Mouse (Mus musculus): ENCODE data around the gene Itpkc.

The Itpkc gene

DNA sequence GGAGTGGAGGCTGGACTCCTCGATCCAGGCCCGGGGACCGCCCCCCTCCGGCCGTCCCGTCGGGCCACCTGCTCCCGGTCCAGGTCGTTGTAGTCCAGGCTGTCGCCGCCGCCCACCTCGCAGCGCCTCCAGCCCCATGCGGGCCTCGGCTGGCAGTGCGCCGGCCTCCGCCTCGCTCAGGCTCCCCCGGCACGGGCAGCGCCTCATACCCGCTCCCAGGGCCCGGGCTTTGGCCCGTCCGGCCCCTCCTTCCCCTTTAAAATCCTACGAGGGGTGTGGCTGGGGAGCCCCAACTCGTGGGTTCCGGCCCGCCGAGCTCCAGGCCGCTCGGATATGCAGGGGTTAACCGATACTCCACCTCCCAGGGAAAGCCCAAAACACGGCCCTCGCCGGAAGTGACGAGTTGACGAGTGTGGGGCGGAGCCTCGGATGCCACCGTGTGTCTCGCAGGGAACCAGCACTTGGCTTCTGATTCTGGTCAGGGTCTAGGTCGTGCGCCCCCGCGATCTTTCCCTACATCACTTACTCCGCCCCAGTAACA is at the start of gene Itpkc:
Itpkc (minus strand) TSS at position 381 of the 541 bp plus-strand sequence.
- WGBS: under 1% methylated on average over 49 of the region's 49 CpGs

DNA sequence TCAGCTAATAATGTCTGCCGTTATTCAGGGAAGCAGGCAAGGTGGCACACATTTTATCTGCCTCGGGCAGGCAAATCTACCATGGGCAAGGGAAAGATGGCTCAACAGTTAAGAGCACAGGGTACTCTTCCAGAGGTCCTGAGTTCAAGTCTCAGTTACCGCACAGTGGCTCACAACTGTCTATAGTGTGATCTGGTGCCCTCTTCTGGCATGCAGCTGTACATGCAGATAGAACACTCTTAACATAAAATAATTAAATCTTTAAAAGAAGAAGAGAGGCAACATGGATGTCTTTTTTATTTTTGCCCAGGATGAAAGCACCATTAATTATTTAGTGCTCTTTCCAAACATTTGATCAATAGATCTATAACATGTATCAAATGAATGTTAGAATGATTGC is 48.7 kb upstream of the Itpkc start:
- WGBS: 82% methylated on average over 3 of the region's 3 CpGs

DNA sequence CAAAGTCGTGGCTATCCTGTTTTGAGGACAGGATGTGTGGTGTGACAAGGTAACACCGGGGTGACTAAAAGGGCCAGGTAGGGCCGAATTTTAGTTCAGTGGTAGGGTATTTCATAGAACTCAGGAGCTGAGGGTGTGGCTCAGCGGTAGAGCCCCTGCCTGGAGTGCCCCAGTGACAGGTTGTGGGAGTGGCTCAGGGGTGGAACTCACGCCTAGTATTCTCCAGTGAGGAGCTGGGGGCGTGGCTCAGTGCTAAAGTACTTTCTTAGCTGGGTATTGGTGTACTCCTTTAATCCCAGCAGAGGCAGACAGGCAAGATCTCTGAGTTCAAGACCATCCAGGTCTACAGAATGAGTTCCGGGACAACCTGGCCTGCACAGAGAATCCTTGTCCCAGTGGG is 47.6 kb upstream of the Itpkc start:
- WGBS: 69% methylated on average over 7 of the region's 7 CpGs

DNA sequence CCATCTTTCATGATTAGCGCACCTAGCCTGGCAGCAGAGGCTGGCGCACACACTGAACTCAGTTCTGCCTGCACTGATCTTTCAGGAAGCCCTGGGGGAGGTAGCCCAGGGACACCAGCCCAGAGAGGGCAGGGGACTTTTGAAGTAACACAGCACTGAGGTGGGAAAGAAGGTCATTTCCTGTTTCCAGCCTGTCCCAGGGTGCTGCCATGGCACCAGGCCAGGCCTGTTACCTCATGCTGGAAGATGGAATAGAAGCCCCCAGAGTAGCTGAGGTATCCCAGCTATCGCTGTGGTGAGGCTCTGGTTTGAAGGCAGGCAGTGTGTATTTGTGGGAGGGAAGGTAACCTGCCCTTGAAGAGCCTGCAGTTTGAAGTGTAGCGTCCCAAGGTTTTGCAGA is 46.5 kb upstream of the Itpkc start:
- WGBS: 78% methylated on average over 4 of the region's 4 CpGs

DNA sequence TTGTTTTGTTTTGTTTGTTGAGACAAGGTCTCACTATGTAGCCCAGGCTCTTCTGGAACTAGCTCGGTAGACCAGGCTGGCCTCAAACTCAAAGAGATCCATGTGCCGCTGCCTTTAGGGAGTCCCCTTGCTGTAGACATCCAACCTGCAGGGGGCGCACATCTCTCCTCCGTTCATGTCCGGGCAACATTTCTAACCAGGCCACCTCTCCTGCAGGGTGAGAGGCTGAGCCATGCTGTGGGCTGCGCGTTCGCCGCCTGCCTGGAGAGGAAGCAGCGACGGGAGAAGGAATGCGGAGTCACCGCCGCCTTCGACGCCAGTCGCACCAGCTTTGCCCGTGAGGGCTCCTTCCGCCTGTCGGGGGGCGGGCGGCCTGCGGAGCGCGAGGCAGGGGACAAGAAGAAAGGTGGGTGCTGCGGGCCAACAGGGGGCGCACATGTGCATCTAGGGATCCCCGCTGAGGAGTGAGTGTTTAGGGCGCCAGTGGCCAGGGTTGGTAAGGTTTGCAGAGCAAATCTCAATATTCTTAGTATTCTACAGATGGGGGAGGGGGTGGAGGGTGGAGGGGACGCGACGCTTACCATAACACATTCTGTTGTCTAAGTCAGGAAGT is 45.4 kb upstream of the Itpkc start:
- WGBS: 61% methylated on average over 32 of the region's 32 CpGs

DNA sequence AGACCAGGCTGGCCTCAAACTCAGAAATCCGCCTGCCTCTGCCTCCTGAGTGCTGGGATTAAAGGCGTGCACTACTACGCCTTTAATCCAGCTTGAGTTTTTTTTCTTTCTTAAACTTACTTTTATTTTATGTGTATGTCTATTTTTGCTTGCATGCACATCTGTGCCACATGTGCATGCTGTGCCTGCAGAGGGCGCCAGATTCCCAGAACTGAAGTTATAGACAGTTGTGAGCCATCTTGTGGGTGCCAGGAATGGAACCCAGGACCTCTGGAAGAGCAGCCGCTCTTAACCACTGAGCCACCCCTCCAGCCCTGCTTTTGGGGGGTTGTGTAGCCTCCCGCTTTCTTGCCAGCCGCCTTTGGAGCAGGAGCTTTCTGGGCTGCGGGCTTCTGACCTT is 43.0 kb upstream of the Itpkc start:
- 90% methylated on average over 8 of the region's 8 CpGs for WGBS

DNA sequence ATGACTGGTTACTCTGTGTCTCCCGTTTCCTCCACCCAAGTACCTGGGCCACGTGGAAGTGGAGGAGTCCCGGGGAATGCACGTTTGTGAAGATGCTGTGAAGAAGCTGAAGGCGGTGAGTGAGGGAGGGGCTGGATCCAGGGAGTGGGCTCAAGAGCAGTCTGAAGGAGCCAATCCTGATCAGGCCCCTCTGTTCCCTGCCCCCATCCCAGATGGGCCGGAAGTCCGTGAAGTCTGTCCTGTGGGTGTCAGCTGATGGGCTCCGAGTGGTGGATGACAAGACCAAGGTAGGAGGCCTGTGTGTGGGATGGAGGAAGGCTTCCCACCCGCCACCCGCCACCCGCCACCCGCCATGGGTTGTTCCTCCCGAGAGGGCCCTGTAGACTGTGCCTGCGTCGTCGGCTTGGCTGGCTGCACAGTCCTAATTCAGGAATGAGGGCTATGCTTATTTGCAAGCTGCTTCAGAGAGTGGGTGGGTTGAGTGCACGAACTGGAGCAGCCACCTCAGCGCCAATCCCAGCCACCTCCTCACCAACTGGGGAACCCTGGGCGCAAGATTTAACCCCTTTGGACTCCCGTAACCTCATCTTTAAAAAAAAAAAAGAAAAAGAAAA is 38.2 kb upstream of the Itpkc start:
- WGBS: 45% methylated on average over 20 of the region's 20 CpGs

DNA sequence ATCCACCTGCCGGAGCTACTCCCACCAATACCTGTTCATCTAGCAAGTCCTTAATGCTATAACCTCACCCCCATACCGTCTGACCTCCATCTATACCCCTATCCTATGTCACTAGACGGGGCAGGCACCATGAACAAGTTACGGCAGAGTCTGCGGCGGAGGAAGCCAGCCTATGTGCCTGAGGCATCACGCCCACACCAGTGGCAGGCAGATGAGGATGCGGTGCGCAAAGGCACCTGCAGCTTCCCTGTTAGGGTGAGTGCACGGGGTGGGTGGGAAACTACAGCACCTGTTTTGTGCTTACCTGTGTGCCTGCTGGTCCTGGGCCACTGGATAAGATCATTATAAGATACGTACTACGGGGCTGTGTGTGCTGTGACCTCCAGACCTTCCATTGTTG is 36.3 kb upstream of the Itpkc start:
- 79% methylated on average over 12 of the region's 12 CpGs for WGBS

DNA sequence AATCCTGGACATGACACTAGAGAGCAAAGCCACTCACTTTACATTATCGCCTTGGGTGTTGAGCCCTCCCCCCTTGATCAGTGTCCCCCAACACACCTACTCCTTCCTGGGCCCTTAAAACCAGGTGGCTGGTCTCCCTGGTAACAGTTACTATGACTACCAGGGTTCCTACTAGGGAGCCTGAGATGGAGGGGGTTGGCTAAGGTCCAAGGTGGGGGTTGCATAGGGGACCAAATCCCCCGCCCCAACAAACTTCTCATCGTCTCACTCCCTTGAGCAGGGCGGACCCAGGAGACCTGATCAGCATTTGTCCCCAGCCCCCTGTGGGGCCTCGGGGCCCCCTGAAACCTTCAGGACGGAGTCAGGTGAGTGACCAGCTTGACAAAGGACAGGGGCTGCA is 33.4 kb upstream of the Itpkc start:
- 61% methylated on average over 6 of the region's 6 CpGs for WGBS

DNA sequence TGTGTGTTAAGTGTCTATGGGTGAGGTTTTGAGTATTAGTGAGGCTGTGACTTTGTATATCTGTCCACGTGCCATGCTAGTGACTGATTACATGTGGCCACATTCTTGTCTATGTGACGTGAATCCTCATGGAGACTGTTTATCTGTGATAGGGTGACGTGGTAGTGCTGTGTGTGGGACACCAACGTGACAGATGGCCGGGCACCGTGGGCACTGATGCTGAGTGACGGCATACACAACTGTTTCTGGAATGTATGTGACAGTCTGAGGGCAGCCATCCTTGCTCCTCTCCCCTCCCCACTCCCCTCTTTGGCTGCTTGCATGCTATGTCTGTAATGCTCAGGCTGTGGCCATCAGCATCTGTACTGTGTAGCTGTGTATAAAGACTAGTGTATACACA is 32.4 kb upstream of the Itpkc start:
- 34% methylated on average over 7 of the region's 7 CpGs for WGBS

DNA sequence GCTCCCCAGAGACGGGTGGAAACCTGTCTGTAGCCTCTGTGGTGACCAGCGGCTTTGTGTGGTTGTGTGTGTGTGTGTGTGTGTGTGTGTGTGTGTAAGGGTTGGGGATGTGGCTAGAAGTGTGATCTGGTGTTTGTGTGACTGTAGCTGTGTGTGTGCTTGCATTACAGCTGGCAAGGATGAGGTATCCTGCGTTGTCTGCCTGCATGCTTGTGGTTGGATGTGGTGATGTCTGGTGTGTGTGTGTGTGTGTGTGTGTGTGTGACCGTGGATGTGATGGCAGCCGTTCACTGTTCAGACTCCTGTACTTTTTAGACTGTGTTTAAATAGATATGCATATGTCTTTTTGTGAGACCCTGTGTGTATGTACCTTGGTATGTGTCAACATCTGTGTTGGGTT is 31.3 kb upstream of the Itpkc start:
- 10% methylated on average over 5 of the region's 5 CpGs for WGBS

DNA sequence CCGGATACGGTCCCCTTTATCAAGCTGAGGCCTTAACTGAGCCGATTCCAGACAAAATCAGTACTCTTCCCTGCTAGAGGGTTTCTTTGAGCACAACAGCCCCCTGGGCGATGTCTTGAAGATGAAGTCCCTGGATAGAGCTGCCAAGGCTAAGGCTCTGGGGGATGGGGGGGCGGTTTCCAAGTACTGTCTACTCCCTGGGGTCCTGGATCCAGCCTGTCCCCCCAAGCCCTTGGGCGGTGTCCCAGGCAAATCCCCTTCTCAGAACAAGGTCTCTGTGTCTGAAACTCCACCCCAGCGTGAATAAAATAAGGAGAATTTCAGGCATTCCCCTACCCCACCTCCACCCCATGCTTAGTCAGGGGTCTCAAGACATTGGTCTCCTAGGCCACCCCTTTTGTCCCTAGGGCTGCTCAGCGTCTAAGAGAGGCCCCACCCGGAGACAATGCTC is 30.8 kb upstream of the Itpkc start:
- WGBS: 5% methylated on average over 9 of the region's 9 CpGs

DNA sequence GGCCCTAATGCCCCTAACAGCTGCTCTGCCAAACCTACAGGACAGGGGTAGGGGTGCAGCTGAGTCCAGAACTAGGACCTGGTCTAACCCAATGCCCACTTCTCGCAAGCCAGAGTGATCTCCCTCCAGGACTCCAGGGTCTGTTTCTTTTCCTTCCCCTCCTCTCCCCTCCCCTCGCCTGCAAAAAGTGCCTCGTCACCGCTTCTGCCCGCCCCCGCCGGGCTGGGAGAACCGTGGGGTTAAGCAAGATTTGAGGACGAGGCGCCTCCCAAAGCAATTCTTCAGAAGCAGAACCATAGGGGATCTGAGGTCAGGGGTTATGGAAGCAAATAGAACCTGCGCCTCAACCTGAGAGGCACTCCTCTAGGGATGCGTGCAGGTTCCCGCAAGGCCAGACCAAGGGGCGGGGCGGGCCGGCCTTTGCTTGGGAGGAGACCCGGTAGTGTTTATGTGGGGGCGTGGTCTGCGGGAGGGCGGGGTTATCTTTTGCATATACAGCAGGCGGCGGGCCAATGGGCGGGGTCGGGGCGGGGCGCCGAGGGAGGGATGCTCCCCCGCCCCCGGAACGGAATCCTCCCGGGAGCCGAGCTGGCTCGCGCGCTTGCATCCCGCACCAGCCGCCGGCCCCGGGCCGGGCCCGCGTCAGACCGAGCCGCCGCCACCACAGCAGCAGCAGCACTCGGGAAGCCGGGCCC is 29.9 kb upstream of the Itpkc start, which contains the start of gene Numbl:
Numbl (plus strand) TSS at position 229 of the 695 bp plus-strand sequence.
- WGBS: under 1% methylated on average over 47 of the region's 47 CpGs

DNA sequence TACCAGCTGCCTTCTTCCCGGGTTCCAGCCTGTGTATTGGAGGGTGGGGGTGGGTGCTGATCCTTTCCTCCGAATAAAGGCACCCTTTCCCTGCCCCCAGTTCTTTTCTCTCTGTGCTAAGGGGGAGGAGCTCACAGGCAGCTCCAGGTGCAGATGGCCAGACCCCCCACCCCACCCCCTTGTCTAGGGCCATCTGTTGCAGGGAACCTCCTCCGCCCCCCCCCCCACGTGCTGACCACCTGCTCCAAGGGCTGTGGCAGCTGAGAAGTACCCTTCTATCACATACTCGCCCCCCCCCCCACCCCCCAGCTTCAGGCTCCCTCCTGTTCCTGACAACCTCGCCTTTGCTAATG is 29.4 kb upstream of the Itpkc start:
- 7% methylated on average over 5 of the region's 6 CpGs for WGBS

DNA sequence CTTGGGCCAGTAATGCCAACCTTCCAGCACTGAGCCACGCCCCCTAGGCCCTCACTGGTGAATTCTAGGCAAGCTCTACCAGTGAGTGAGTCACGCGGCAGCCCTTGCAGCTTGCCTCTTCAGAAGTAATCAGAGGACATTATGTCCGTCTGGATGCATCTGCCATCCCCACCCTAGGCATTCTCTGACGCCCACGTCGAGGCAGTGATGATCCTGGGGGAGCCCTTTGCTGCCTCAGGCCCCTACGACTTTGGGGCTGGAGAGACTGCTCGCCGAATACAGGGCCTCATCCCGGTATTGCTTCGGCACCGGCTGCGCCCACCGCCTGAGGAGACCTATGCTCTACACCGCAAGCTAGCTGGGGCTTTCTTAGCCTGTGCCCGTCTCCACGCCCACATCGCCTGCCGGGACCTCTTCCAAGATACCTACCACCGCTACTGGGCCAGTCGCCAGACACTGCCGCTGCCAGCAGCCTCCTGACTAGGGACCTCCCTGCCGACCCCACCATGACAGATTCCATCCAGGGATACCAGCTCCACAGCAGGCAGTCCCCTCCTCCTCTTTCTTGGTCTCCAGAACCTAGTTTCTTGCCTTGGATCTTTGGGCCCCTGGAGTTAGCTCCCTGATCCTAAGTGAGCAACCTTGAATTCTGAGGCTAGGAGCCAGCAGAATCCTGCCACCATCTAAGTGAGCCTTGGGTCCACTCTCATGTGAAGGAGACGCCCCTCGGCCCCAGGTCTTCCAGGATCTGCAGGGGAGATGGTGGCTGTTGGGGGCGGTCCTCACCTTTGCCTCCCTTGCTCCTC is 28.8 kb upstream of the Itpkc start:
- WGBS: 13% methylated on average over 27 of the region's 27 CpGs

DNA sequence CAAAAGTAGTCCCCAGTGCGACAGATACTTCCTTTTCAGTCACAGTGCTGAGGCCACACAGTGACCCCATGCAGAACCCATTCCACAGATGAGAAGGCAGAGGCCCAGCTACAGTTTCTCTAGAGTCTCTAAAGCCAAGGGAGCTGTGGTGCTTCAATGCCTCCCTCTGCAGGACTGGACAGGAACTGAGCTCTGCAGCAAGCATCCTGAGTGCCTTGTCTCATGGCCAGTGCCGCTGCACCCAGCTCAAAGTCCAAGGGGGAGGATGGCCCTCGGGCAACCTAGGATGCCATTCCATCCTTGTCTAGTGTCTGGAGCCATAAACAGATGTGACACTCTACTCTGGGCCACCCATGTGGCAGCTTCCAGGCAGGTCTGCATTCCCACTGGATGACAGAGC is 27.3 kb upstream of the Itpkc start:
- WGBS: 85% methylated on average over 3 of the region's 3 CpGs

DNA sequence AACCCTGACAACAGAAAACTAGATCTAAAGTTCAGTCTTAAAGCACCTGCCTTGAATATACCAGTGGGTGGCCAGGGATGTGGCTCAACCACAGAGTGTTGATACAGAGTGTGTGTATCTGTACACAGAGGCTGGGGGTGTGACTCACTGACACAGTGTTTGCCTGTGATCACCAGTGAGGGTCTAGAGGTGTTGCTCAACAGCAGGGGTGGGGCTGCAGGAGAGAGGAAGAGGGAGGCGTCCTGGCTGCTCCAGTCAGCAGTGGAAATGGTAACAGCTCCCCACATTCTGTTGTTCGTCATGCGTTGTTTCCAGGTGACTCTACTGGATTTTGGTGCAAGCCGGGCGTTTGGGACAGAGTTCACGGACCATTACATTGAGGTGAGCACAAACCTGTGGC is 23.5 kb upstream of the Itpkc start:
- 91% methylated on average over 6 of the region's 6 CpGs for WGBS

DNA sequence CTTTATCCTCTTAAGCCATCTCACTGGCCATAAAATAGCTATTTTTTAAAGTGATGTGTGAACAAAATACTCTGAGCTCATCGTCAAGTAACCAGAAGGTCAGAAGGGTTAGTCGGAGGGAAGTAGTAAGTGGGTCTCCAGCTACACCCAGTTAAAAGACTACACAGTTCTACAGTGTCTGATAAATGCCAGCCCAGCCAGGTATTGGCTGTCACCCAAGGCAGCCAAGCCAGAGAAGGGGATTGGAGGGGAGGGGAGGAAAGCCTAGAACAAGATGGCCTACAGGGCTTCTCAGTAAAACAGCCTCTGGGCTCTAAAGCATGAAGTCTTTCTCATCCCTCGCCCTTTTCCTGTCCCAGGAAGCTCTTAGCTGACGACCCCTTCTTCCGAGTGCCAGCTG is 21.5 kb upstream of the Itpkc start:
- WGBS: 73% methylated on average over 5 of the region's 5 CpGs

DNA sequence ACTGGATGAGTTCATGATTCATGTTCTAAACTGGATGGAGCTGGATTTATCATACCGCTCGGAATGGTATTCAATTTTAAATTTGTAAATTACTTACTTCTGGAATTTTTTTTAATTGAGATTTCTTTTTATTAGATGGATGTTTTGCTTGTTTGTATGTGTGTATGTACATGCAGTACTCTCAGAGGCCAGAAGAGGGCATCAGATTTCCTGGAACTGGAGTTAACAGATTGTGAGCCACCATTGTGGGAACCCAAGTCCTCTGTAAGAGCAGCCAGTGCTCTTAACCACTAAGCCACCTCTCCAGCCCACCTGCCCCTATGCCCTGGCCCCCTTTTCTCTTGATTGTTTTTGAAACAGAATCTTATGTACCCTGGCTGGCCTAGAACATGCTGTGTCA is 20.7 kb upstream of the Itpkc start:
- WGBS: 93% methylated on average over 2 of the region's 2 CpGs

DNA sequence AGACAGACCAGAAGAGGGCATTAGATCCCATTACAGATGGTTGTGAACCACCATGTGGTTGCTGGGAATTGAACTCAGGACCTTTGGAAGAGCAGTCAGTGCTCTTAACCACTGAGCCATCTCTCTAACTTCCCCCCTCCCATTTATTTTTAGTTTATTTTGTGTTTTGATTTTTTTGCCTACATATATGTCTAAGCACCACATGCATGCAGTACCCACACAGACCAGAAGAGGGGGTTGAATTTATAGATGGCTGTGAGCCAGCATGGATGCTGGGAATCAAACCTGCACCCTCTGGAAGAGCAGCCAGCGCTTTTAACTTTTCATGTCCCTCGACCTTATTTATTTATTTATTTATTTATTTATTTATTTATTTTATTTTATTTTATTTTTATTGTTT is 15.6 kb upstream of the Itpkc start:
- WGBS: 83% methylated on average over 2 of the region's 2 CpGs

DNA sequence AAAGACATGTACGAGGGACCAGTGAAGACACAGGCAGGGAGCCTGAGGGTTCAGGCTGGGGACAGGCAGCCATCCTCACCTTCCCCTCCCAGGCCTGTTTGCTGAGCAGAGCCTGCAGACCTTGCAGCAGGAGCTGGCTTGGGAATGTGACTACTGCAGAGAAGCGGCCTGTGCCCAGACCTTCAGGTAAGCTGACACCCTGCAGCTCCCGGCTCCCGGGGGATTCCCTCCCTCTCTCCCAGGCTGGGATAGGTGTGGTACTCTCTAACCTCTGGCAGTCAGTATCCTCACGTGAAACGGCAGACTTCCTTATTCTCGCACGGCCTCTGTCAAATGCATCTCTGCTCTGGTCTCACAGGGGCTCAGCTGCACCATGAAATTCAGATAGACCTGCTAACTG is 14.8 kb upstream of the Itpkc start:
- 84% methylated on average over 8 of the region's 8 CpGs for WGBS

DNA sequence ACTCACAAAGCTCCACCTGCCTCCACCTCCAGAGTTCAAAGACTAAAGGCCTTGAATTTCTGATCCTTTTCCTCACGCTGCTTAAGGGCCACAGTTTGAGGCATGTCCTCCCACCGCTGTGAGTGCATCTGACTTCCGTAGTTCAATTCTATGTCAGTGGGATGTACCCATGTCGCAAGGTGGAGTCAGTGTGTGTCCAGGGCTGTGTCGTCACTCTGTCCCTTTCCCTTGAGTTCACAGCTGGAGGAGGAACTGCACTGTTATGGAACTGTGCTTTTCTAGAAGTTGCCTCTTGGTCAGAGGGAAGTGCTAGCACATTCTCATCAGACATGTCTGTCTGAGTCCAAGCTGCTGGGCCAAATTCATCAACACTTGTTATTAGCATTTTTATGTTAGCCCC is 10.1 kb upstream of the Itpkc start:
- WGBS: 88% methylated on average over 5 of the region's 5 CpGs
